Mouse (Mus musculus): ENCODE results near the gene Ccdc65.

The Ccdc65 gene

GRCm38 (mm10) chr15:98692171-98692715 is 15.8 kb upstream of the Ccdc65 start:
- DNase-seq (ENCODE audit: low spot score): no peak

- no peak for DNase-seq (ENCODE audit: low spot score)
These were observed 12.3 kb upstream of the Ccdc65 start for GRCm38 (mm10) chr15:98695726-98696125.

GRCm38 (mm10) chr15:98696216-98696615 is 11.8 kb upstream of the Ccdc65 start:
- no peak for DNase-seq (ENCODE audit: low spot score)

GRCm38 (mm10) chr15:98699190-98700105 is 8.6 kb upstream of the Ccdc65 start:
- peak; percentile 61 for DNase-seq (ENCODE audit: low spot score)

GRCm38 (mm10) chr15:98704312-98704711 is 3.7 kb upstream of the Ccdc65 start:
- DNase-seq (ENCODE audit: low spot score): no peak

GRCm38 (mm10) chr15:98710442-98710841 is 2.4 kb downstream of the Ccdc65 start:
- DNase-seq (ENCODE audit: low spot score): no peak

- DNase-seq (ENCODE audit: low spot score): no peak
These were observed 6.2 kb downstream of the Ccdc65 start for GRCm38 (mm10) chr15:98714230-98714652.

- DNase-seq (ENCODE audit: low spot score): no peak
These were observed 9.3 kb downstream of the Ccdc65 start for GRCm38 (mm10) chr15:98717301-98717700.

- no peak for DNase-seq (ENCODE audit: low spot score)
These were observed 14.2 kb downstream of the Ccdc65 start for GRCm38 (mm10) chr15:98722191-98722590.

GRCm38 (mm10) chr15:98722854-98723253 is 14.8 kb downstream of the Ccdc65 start:
- no peak for DNase-seq (ENCODE audit: low spot score)

- DNase-seq (ENCODE audit: low spot score): no peak
These were observed 16.4 kb downstream of the Ccdc65 start for GRCm38 (mm10) chr15:98724441-98724840.

- DNase-seq (ENCODE audit: low spot score): no peak
These were observed 18.1 kb downstream of the Ccdc65 start for GRCm38 (mm10) chr15:98726079-98726478.

GRCm38 (mm10) chr15:98726746-98727145 is 18.7 kb downstream of the Ccdc65 start:
- no peak for DNase-seq (ENCODE audit: low spot score)

GRCm38 (mm10) chr15:98727443-98728321 is 19.7 kb downstream of the Ccdc65 start, which contains the start of gene Fkbp11:
Fkbp11 (minus strand) TSS chr15:98728198.
- DNase-seq (ENCODE audit: low spot score): no peak

GRCm38 (mm10) chr15:98728366-98728765 is 20.4 kb downstream of the Ccdc65 start:
- no peak for DNase-seq (ENCODE audit: low spot score)

- DNase-seq (ENCODE audit: low spot score): no peak
These were observed 22.0 kb downstream of the Ccdc65 start for GRCm38 (mm10) chr15:98729791-98730545.

- DNase-seq (ENCODE audit: low spot score): no peak
These were observed 22.8 kb downstream of the Ccdc65 start for GRCm38 (mm10) chr15:98730790-98731189.

- DNase-seq (ENCODE audit: low spot score): no peak
These were observed 24.1 kb downstream of the Ccdc65 start for GRCm38 (mm10) chr15:98732006-98732531.

GRCm38 (mm10) chr15:98733370-98733769 is 25.4 kb downstream of the Ccdc65 start:
- no peak for DNase-seq (ENCODE audit: low spot score)

- DNase-seq (ENCODE audit: low spot score): no peak
These were observed 26.1 kb downstream of the Ccdc65 start for GRCm38 (mm10) chr15:98733976-98734566.

- DNase-seq (ENCODE audit: low spot score): no peak
These were observed 28.5 kb downstream of the Ccdc65 start for GRCm38 (mm10) chr15:98736521-98736920.

Data from urinary bladder, postnatal 10 days (tissue).